Mouse (Mus musculus) kidney, adult 2 months (tissue): ENCODE measurements around the gene Creb3l4.

ENCODE experiments used
- CTCF ChIP-seq: fragments of 200-500 bp; conservative IDR thresholded peaks from 2 replicates; pipeline ENCODE4 v1.5.1; 2011; ENCODE audit warnings: low read depth, mild to moderate bottlenecking, control low read depth, low read length, moderate library complexity, mixed read lengths; ENCODE audit not compliant: insufficient read depth, insufficient read length
- POLR2A ChIP-seq: fragments of 200-500 bp; IDR thresholded peaks from one replicate; pipeline ENCODE4 v1.6.1; 2011; ENCODE audit warnings: low read depth, low read length, control low read depth

- TF ChIP-seq POLR2A (no peak), CTCF (0 out of 2 replicates have a peak, but pooled peaks have one; percentile 3)
These were observed 11.3 kb upstream of the Creb3l4 start for GRCm38 (mm10) chr3:90254419-90255193.
